Mouse (Mus musculus): ENCODE data around the gene Pla2g2c. TPM values are rescaled to one million over a fixed set of nuclear protein-coding genes. Genes with fewer than 3 reads are reported as not detected.

Pla2g2c gene
- total RNA-seq, 2 experiments from 2014 or later, result 0.15 to 0.18 TPM

Other genes starting within 250 kb of the Pla2g2c start
- gene Vwa5b1, start 88.9 kb upstream of the Pla2g2c start, total RNA-seq (2021), result not detected
- gene Ubxn10, start 12.4 kb downstream of the Pla2g2c start, total RNA-seq (2021), result 1 to 10 TPM; 1.9 to 2.7 TPM
- gene Pla2g2f, start 32.8 kb downstream of the Pla2g2c start, total RNA-seq (2021), result under 1 TPM; 0.28 to 0.37 TPM
- gene Pla2g2d, start 50.9 kb downstream of the Pla2g2c start, total RNA-seq (2021), result 1 to 10 TPM; 1.2 to 6.4 TPM
- 10 to 100 TPM; 31.6 to 41.3 TPM for gene Pla2g5, start 138.7 kb downstream of the Pla2g2c start, total RNA-seq (2021)
- not detected for gene Gm13030, start 149.2 kb downstream of the Pla2g2c start, total RNA-seq (2021)
- gene Pla2g2e, start 153.2 kb downstream of the Pla2g2c start, total RNA-seq (2021), result under 1 TPM in 1 of 2 experiments, not detected in 1; 0.69 TPM
- gene Otud3, start 189.2 kb downstream of the Pla2g2c start, total RNA-seq (2021), result 10 to 100 TPM in 1 of 2 experiments, 1 to 10 TPM in 1; 9.6 to 11.5 TPM
- not detected for gene Rnf186, start 242.3 kb downstream of the Pla2g2c start, total RNA-seq (2021)
- gene Tmco4, start 248.1 kb downstream of the Pla2g2c start, total RNA-seq (2021), result 10 to 100 TPM; 10.6 to 10.7 TPM

Data from heart, adult 18-20 months (tissue).